Mouse (Mus musculus) stomach, postnatal 0 days (tissue): Measurements from ENCODE around the gene Ccdc40.

Experiments
- CTCF ChIP-seq: IDR thresholded peaks from 2 replicates; pipeline ENCODE4 v1.5.1; 2016; ENCODE audit warnings: antibody characterized with exemption, low read depth, mild to moderate bottlenecking, moderate library complexity
- EP300 ChIP-seq: optimal IDR thresholded peaks from 2 replicates; pipeline ENCODE3; 2016; ENCODE audit warnings: antibody characterized with exemption

DNA sequence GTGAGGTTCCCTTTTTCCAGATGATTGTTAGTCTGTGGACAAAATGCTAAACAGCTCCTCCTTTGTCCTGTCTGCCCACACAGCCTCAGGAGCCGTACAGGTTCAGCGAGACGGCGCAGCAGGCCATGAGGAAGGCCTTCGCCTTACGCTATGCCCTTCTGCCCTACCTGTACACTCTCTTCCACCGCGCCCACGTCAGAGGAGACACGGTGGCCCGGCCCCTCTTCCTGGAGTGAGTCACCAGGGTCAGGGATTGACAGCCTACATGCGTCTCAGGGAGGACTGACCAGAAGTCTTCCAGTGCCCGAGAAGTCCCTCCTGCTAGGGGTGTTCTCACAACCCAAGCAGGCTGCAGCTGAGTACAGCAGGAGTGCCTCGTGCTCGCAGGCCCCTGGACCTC, 52.7 kb downstream of the Ccdc40 start:
- no peak for TF ChIP-seq CTCF
- no peak for TF ChIP-seq EP300
